Mouse (Mus musculus) left cerebral cortex, adult 11 months (tissue): ENCODE measurements at regions not wholly inside any gene's neighbourhood (a gene's known extent, or its start where the extent isn't known, plus 50 kb on each side); places are given as distances from the start of the nearest gene placed in this dataset.

Experiments used
- DNase-seq: peaks from one replicate; pipeline ENCODE4 v3.0.0; 2022; ENCODE audit warnings: low spot score

- DNase-seq, result no peak
Observed at GRCm38 (mm10) chr2:159356503-159356902, 561.9 kb downstream of the Dhx35 start.

- DNase-seq, result no peak
Observed at GRCm38 (mm10) chr2:159361371-159361770, 566.8 kb downstream of the Dhx35 start.

GRCm38 (mm10) chr2:159392865-159393264, 598.3 kb downstream of the Dhx35 start:
- DNase-seq, result no peak

- no peak for DNase-seq
Observed at GRCm38 (mm10) chr2:159401421-159402100, 607.0 kb downstream of the Dhx35 start.

- no peak for DNase-seq
Observed at GRCm38 (mm10) chr2:159404940-159405339, 610.3 kb downstream of the Dhx35 start.

- DNase-seq, result no peak
Observed at GRCm38 (mm10) chr2:159414599-159414998, 620.0 kb downstream of the Dhx35 start.

- no peak for DNase-seq
Observed at GRCm38 (mm10) chr2:159418371-159418940, 623.8 kb downstream of the Dhx35 start.

- no peak for DNase-seq
Observed at GRCm38 (mm10) chr2:159422281-159422937, 627.8 kb downstream of the Dhx35 start.

- DNase-seq, result no peak
Observed at GRCm38 (mm10) chr2:159428201-159428600, 633.6 kb downstream of the Dhx35 start.

GRCm38 (mm10) chr2:159430577-159431329, 636.1 kb downstream of the Dhx35 start:
- DNase-seq, result no peak

GRCm38 (mm10) chr2:159438961-159439360, 644.4 kb downstream of the Dhx35 start:
- no peak for DNase-seq

- DNase-seq, result peak; percentile 5
Observed at GRCm38 (mm10) chr2:159443581-159443980, 649.0 kb downstream of the Dhx35 start.

GRCm38 (mm10) chr2:159446434-159446833, 651.8 kb downstream of the Dhx35 start:
- no peak for DNase-seq

GRCm38 (mm10) chr2:159446886-159447285, 652.3 kb downstream of the Dhx35 start:
- DNase-seq, result no peak

GRCm38 (mm10) chr2:159448976-159449375, 654.4 kb downstream of the Dhx35 start:
- no peak for DNase-seq

- no peak for DNase-seq
Observed at GRCm38 (mm10) chr2:159451439-159451838, 656.8 kb downstream of the Dhx35 start.

GRCm38 (mm10) chr2:159481399-159482080, 686.9 kb downstream of the Dhx35 start:
- no peak for DNase-seq

- DNase-seq, result no peak
Observed at GRCm38 (mm10) chr2:159491090-159491489, 696.5 kb downstream of the Dhx35 start.

- no peak for DNase-seq
Observed at GRCm38 (mm10) chr2:159498691-159499090, 704.1 kb downstream of the Dhx35 start.

- no peak for DNase-seq
Observed at GRCm38 (mm10) chr2:159501039-159501438, 706.4 kb downstream of the Dhx35 start.

GRCm38 (mm10) chr2:159519066-159519465, 724.5 kb downstream of the Dhx35 start:
- no peak for DNase-seq

GRCm38 (mm10) chr2:159523739-159524138, 729.1 kb downstream of the Dhx35 start:
- DNase-seq, result no peak
